Mouse (Mus musculus) spleen, embryonic (tissue): Measurements from ENCODE around the gene Gdi1.
"Not testable (repeated sequence)": the region's sequence is repeated elsewhere in the genome, so short reads cannot be mapped to it uniquely, and the experiment has no call there.

Experiments
- CTCF ChIA-PET: fragments of 350-600 bp; sonication (Branson Sonifier 250); formaldehyde crosslinking; loops from one replicate; lab custom pipeline; 2022; lab: Charles Lee

The Gdi1 gene

DNA sequence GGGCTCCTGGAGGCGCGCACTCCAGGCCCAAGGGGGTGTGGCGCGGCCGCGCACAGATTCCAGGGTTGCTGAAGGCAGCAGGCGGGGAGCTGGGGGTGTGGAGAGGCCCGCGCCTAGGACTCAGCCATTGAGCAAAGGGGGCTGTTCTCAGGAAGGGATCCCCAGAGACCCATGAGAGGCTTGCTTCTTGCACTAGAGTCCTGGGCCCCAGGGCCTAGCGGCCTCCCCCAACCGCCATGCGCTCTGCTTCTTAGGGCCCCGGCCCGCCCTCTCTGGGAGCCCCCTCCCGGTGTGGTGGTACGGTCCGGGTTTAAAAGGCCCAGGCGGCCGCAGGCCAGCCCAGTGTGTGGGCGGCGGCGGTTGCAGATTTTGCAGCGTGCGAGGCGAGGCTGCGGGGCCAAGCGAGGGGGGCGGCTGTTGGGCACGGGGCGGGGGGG lies 23.9 kb downstream of the Gdi1 start, which contains the start of gene Plxna3:
Gene Plxna3, plus strand, starts transcription at position 342 of the 437 bp plus-strand sequence.
- CTCF ChIA-PET: no interaction called here

DNA sequence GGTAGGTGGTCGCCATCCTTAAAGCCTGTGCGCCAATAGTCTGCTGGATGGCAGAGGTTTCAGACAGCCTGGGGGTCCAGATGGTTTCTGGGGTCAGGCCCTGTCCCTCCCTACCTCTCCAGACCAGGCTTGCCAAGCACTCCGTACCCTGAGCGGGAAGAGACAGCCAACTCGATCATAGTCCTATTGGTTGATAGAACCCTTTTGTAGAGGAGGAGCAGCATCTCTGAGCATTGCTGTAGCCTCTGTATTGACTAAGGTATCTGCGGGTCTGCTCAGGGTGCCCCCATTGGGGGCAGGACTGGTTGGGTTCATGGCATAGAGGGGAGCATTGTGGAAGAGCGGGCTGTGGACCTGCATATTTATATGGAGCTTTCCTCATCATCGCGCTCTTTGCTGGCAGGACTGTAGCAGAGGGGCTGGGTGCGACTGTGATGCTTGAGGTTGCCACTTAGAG lies 24.4 kb downstream of the Gdi1 start:
- CTCF ChIA-PET: interaction anchor here (0.5 kb wide), 1 partner anchor 584 kb away, joined by 3 read pairs; no protein-coding TSS in a partner anchor

DNA sequence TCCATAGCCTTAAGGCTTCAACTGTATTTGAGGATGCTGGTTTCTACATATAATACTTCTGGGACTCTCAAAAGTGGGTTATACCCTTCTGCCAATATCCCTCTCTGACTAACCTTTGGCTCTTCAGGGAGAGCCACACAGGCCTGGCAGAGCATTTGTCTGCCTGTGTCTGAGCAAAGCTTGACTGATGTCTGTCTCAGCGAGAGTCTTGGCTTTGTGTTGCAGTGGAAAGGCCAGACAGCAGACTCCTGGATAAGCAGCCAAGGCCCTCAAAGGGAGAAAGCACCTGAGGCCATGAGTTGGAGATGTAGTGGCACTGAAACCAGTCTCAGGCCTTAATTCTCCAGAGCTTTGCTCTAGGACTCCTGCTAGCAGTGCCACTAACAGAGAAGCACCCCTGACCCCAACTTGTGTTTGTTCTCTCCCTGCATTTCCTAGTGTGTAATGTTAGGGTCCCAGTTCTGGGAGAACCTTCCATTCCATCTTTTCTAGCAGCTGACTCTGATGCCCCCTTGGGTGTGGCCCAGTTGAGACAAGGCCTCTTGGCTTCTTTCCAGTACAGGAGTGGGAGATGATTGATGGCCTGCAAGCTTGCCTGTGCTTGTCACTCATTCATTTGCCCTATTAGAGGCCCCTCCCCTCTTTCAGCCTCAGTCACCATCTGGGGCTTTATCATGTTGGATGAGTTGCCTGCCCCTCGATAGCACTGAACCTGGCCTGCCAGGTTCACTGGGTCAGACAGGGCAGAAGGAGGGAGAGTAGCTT lies 25.6 kb downstream of the Gdi1 start:
- CTCF ChIA-PET: interaction anchor here (0.6 kb wide), 1 partner anchor 93 kb away, joined by 3 read pairs; no protein-coding TSS in a partner anchor

DNA sequence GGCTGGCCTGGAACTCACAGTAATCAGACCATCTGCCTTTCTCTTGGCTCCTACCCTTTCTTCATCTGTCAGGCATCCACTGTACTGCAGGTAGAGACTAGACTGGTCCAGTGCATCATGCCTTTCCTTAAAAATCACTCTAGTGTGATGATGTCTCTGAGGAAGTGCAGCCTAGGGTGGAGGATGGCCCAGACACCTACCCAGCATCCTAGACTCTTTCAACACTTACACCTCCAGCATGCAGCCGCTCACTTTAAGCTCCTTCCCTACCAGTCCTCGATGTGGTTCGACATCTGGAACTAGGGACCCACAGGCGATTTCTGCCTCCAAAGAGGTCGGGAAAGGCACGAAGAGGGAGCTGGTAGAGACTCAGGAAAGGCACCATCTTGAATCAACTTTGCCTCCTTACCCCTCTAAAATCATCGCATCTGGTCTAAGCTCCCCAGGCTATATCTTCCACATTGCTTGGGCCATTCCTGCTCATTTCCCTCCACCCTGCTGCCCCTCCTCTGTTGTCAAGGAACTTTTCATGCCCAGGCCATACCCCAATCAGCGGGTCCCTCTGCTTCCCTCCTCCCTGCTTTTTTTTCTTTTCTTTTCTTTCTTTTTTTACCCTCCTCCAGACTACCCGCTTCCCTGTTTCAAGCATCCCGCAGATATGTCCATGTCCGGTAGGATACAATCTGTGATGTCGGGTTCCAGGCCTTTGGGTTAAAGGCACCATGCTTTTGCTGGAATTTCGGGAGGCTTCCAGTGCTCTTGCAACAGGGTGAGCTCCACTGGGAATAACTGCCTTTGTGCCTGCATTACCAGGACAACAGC lies 48.1 kb downstream of the Gdi1 start:
- CTCF ChIA-PET: no interaction called here

DNA sequence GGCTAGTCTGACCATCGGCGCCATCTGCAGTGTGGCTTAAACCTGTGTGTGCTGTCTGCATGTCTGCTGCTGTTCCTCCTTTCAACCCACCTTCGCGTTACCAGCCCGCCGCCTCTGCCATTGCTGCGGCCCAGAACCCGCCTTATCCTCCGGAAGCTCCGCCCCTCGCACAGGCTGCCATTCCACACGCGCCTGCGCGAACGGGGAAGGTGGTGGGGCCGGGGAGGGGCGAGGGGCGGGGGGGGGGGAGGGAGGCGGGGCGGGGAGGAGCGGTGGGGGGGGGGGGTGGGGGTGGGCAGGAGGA lies 48.6 kb downstream of the Gdi1 start, which contains the start of gene Lage3:
Gene Lage3, minus strand, starts transcription at position 152 of the 304 bp plus-strand sequence.
- CTCF ChIA-PET: no interaction called here

DNA sequence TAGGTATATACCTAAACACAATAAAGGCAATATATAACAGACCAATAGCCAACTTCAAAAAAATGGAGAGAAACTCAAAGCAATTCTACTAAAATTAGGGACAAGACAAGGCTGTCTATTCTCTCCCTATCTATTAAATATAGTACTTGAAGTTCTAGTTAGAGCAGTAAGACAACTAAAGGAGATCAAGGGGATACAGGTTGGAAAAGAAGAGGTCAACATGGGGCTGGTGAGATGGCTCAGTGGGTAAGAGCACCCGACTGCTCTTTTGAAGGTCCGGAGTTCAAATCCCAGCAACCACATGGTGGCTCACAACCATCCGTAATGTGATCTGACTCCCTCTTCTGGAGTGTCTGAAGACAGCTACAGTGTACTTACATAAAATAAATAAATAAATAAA lies 52.3 kb downstream of the Gdi1 start:
- CTCF ChIA-PET: not testable (repeated sequence)

DNA sequence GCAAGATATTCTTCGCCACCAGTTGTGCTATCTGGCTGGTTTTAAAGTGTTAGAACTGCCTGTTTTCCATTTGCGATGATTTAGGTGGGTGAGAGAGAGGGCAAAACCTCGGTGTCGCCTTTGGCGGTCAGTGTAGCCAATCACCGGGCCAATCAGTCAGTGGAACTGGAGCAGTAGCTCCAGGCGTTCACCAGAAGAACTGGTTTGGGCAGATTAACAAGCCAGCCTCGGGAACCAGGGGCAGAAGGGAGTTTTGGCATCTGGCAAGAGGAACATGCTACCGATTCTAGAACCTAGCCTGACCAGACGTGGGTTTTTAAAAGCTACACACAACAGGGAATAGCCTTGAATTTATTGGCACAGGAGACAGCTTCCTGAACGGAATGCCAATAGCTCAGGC lies 54.4 kb downstream of the Gdi1 start:
- CTCF ChIA-PET: no interaction called here
